Mouse (Mus musculus) CH12.LX (cell line): ENCODE measurements around the gene Arg1. TPM values are rescaled to one million over a fixed set of nuclear protein-coding genes. Genes with fewer than 3 reads are reported as not detected.

Experiments used
- DNase-seq: peaks from one replicate; pipeline ENCODE4 v3.0.0-alpha.2; 2013; ENCODE audit errors: extremely low read depth
- H3K27ac ChIP-seq: 2 replicates; pipeline ENCODE4 v1.5.1; 2012; ENCODE audit warnings: low read depth, mild to moderate bottlenecking, control low read depth, moderate library complexity; ENCODE audit not compliant: insufficient read depth
- H3K27me3 ChIP-seq: replicated peaks from 2 replicates; pipeline ENCODE3; 2012; ENCODE audit warnings: inconsistent platforms
- H3K36me3 ChIP-seq, 2 experiments: replicated peaks in 1 of 2; 2 replicates each; pipeline versions ENCODE3 to v1.6.1; 2012; ENCODE audit warnings: inconsistent platforms in 1 of 2, low read length in 1 of 2, mild to moderate bottlenecking in 1 of 2, mixed read lengths in 1 of 2, moderate library complexity in 1 of 2; ENCODE audit not compliant: control insufficient read depth in 1 of 2, insufficient read depth in 1 of 2
- H3K4me1 ChIP-seq, 2 experiments: 2 replicates each; pipeline ENCODE4 v1.6.1; 2012; ENCODE audit warnings: inconsistent platforms in 1 of 2, moderate library complexity in 1 of 2; ENCODE audit not compliant: insufficient read depth in 2 of 2, control insufficient read depth in 1 of 2
- H3K4me2 ChIP-seq: 2 replicates; pipeline ENCODE4 v1.6.1; 2012; ENCODE audit warnings: low read depth, mild to moderate bottlenecking, control low read depth; ENCODE audit not compliant: poor library complexity, insufficient read depth, severe bottlenecking
- H3K4me3 ChIP-seq, 3 experiments: fragments of 150-350 bp in 1 of 3; sonication (generic) in 1 of 3; replicated peaks in 1 of 3; 2 replicates each; pipeline versions ENCODE3 to v1.5.1; 2011 to 2012; ENCODE audit warnings: low read depth in 2 of 3, low read length in 2 of 3, mild to moderate bottlenecking in 2 of 3, moderate library complexity in 2 of 3, control low read depth in 1 of 3, improper control_type of control experiment in 1 of 3, inconsistent platforms in 1 of 3, mixed read lengths in 1 of 3; ENCODE audit not compliant: poor library complexity in 1 of 3
- H3K79me2 ChIP-seq: replicated peaks from 2 replicates; pipeline ENCODE4 v1.6.1; 2012; ENCODE audit warnings: mild to moderate bottlenecking, moderate library complexity; ENCODE audit not compliant: control insufficient read depth, poor library complexity, insufficient read depth, severe bottlenecking; ENCODE audit errors: extremely low read depth
- H3K9ac ChIP-seq: 2 replicates; pipeline ENCODE4 v1.6.1; 2012; ENCODE audit warnings: low read depth, mild to moderate bottlenecking, control low read depth, moderate library complexity; ENCODE audit not compliant: insufficient read depth
- H3K9me3 ChIP-seq: replicated peaks from 2 replicates; pipeline ENCODE3; 2012; ENCODE audit warnings: low read length, inconsistent platforms, mixed read lengths
- CHD1 ChIP-seq: IDR thresholded peaks from 2 replicates; pipeline ENCODE4 v1.6.1; 2012; ENCODE audit warnings: low read depth, low read length, improper control_type of control experiment, inconsistent platforms
- CTCF ChIP-seq, 2 experiments: IDR thresholded peaks in 1 of 2; conservative IDR thresholded peaks in 1 of 2; 2 replicates each; pipeline ENCODE4 v1.5.1; 2011 to 2012; ENCODE audit warnings: low read depth in 2 of 2, low read length in 2 of 2, improper control_type of control experiment in 1 of 2, inconsistent platforms in 1 of 2, mild to moderate bottlenecking in 1 of 2, moderate library complexity in 1 of 2
- E2F4 ChIP-seq: IDR thresholded peaks from 2 replicates; pipeline ENCODE4 v1.6.1; 2011; ENCODE audit warnings: low read depth, low read length, improper control_type of control experiment; ENCODE audit not compliant: insufficient replicate concordance
- EP300 ChIP-seq: IDR thresholded peaks from 2 replicates; pipeline ENCODE4 v1.6.1; 2011; ENCODE audit warnings: low read length, improper control_type of control experiment
- GABPA ChIP-seq: IDR thresholded peaks from 2 replicates; pipeline ENCODE4 v1.6.1; 2012; ENCODE audit warnings: low read depth, low read length, improper control_type of control experiment, inconsistent platforms; ENCODE audit not compliant: insufficient replicate concordance
- IRF4 ChIP-seq: IDR thresholded peaks from 2 replicates; pipeline ENCODE4 v1.6.1; 2014; ENCODE audit warnings: low read depth, mild to moderate bottlenecking, inconsistent platforms, low read length, improper control_type of control experiment
- JUN ChIP-seq: IDR thresholded peaks from 2 replicates; pipeline ENCODE4 v1.6.1; 2011; ENCODE audit warnings: low read depth, mild to moderate bottlenecking, low read length, improper control_type of control experiment, moderate library complexity; ENCODE audit not compliant: insufficient read depth
- MAFK ChIP-seq: IDR thresholded peaks from 2 replicates; pipeline ENCODE4 v1.6.1; 2011; ENCODE audit warnings: low read length, improper control_type of control experiment; ENCODE audit not compliant: insufficient replicate concordance
- MAX ChIP-seq: IDR thresholded peaks from 2 replicates; pipeline ENCODE4 v1.6.1; 2011; ENCODE audit warnings: low read length, improper control_type of control experiment
- MAZ ChIP-seq: IDR thresholded peaks from 2 replicates; pipeline ENCODE4 v1.6.1; 2012; ENCODE audit warnings: low read depth, mild to moderate bottlenecking, inconsistent platforms, low read length, improper control_type of control experiment, moderate library complexity
- MXI1 ChIP-seq: IDR thresholded peaks from 2 replicates; pipeline ENCODE4 v1.6.1; 2011; ENCODE audit warnings: mild to moderate bottlenecking, low read depth, low read length, improper control_type of control experiment
- MYC ChIP-seq: IDR thresholded peaks from 2 replicates; pipeline ENCODE4 v1.6.1; 2011; ENCODE audit warnings: low read depth, mild to moderate bottlenecking, improper control_type of control experiment, low read length
- NELFE ChIP-seq: IDR thresholded peaks from 2 replicates; pipeline ENCODE4 v1.6.1; 2011; ENCODE audit warnings: low read depth, low read length, improper control_type of control experiment
- NRF1 ChIP-seq: IDR thresholded peaks from 2 replicates; pipeline ENCODE4 v1.6.1; 2014; ENCODE audit warnings: low read depth, mild to moderate bottlenecking, inconsistent platforms, low read length, improper control_type of control experiment, moderate library complexity
- PAX5 ChIP-seq: IDR thresholded peaks from 2 replicates; pipeline ENCODE4 v1.6.1; 2012; ENCODE audit warnings: low read length, inconsistent platforms, mixed read lengths
- POLR2A ChIP-seq: IDR thresholded peaks from 2 replicates; pipeline ENCODE4 v1.6.1; 2011; ENCODE audit warnings: low read depth, mild to moderate bottlenecking, improper control_type of control experiment, low read length
- POLR2AphosphoS2 ChIP-seq: IDR thresholded peaks from 2 replicates; pipeline ENCODE4 v1.6.1; 2011; ENCODE audit warnings: low read depth, low read length, improper control_type of control experiment
- RCOR1 ChIP-seq: conservative IDR thresholded peaks from 2 replicates; pipeline ENCODE4 v1.6.1; 2012; ENCODE audit warnings: low read depth, mild to moderate bottlenecking, inconsistent platforms, low read length, improper control_type of control experiment
- SIN3A ChIP-seq: IDR thresholded peaks from 2 replicates; pipeline ENCODE4 v1.6.1; 2012; ENCODE audit warnings: low read length, improper control_type of control experiment, inconsistent platforms
- SMC3 ChIP-seq: IDR thresholded peaks from 2 replicates; pipeline ENCODE4 v1.6.1; 2011; ENCODE audit warnings: low read depth, low read length, improper control_type of control experiment
- TBP ChIP-seq: conservative IDR thresholded peaks from 2 replicates; pipeline ENCODE4 v1.6.1; 2011; ENCODE audit warnings: low read depth, low read length, improper control_type of control experiment
- TCF12 ChIP-seq: IDR thresholded peaks from 2 replicates; pipeline ENCODE4 v1.6.1; 2014; ENCODE audit warnings: low read depth, mild to moderate bottlenecking, inconsistent platforms, low read length, improper control_type of control experiment
- UBTF ChIP-seq: IDR thresholded peaks from 2 replicates; pipeline ENCODE4 v1.6.1; 2012; ENCODE audit warnings: low read depth, mild to moderate bottlenecking, inconsistent platforms, low read length, improper control_type of control experiment, moderate library complexity
- USF1 ChIP-seq: IDR thresholded peaks from 2 replicates; pipeline ENCODE4 v1.6.1; 2014; ENCODE audit warnings: low read depth, mild to moderate bottlenecking, inconsistent platforms, low read length, improper control_type of control experiment
- USF2 ChIP-seq: conservative IDR thresholded peaks from 2 replicates; pipeline ENCODE4 v1.6.1; 2011; ENCODE audit warnings: low read depth, low read length, improper control_type of control experiment
- ZMIZ1 ChIP-seq: IDR thresholded peaks from 2 replicates; pipeline ENCODE4 v1.6.1; 2012; ENCODE audit warnings: low read depth, mild to moderate bottlenecking, inconsistent platforms, low read length, improper control_type of control experiment
- ZNF384 ChIP-seq: IDR thresholded peaks from 2 replicates; pipeline ENCODE4 v1.6.1; 2012; ENCODE audit warnings: low read depth, low read length, improper control_type of control experiment, inconsistent platforms
- dilution Hi-C: fragments of 300-500 bp; cut with MboI; formaldehyde crosslinking; loops from 2 replicates; pipeline ENCODE4 v1.14.3; 2020; ENCODE audit warnings: low sequenced_read_pairs; ENCODE audit not compliant: extremely low pct_unique_long_range_greater_than_20kb, extremely low pct_ligation_motif_present
- in situ Hi-C: fragments of 300-500 bp; cut with MboI; formaldehyde crosslinking; loops from 3 replicates; pipeline ENCODE4 v1.14.3; 2019; ENCODE audit warnings: low sequenced_read_pairs, low pct_ligation_motif_present, low pct_unique_long_range_greater_than_20kb, mixed read lengths
- polyA plus RNA-seq: library from polyadenylated mRNA; unstranded; fragments of >175 nt; gene quantifications from 2 replicates; pipeline ENCODE4 v1.2.1, GENCODE M21; 2012; ENCODE audit warnings: low read depth; ENCODE audit not compliant: insufficient read length
- total RNA-seq, 2 experiments: library from RNA; depleted of rRNA; stranded (reverse); fragments of 300-350 nt in 1 of 2; fragments of >200 nt in 1 of 2; gene quantifications; 2 replicates each; pipeline ENCODE4 v1.2.3; 2012 to 2014

Arg1 gene
- total and polyA plus RNA-seq, 3 experiments, result 0.20 to 0.55 (median 0.20) TPM

DNA sequence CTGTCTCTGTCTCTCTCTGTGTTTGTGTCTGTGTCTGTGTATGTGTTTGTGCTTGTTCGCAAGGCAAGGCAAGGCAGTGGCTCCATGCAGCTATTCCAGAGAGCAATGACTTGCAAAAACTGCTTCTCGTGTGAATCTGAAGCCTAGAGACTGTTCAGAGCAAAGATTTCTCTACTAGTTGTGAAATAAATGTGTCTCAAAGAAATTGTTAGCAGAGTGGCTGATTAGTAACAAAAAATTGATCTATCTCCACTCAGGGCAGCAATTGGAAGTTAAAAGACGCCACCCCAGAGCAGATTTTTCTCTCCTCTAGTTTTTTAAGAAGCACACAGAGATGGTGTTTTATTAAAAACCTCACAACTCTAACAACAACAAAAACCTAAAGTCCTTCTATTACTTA is 20.6 kb upstream of the Arg1 start:
- H3K79me2 ChIP-seq, result no peaks in the 10 kb centered on the region
- TF ChIP-seq MXI1, result no peak
- TF ChIP-seq ZNF384, result no peak
- TF ChIP-seq RCOR1, result no peak
- TF ChIP-seq NELFE, result no peak
- no peak for TF ChIP-seq EP300
- H3K9ac ChIP-seq, result no peak overlapping the region
- H3K27me3 ChIP-seq, result no peaks in the 10 kb centered on the region
- H3K4me3 ChIP-seq, result no peak overlapping the region
- no peak overlapping the region for H3K4me2 ChIP-seq
- H3K27ac ChIP-seq, result no peak overlapping the region
- no peaks in the 10 kb centered on the region for H3K4me1 ChIP-seq
- DNase-seq, result no peak
- in situ Hi-C loops (no loop called here), dilution Hi-C loops (no loop called here)
- H3K36me3 ChIP-seq, result no peaks in the 10 kb centered on the region
- H3K9me3 ChIP-seq, result no peaks in the 10 kb centered on the region

GRCm38 (mm10) chr10:24930143-24930542 is 2.9 kb upstream of the Arg1 start:
- no peaks in the 10 kb centered on the region for H3K79me2 ChIP-seq
- no peak for TF ChIP-seq POLR2A
- no peak for TF ChIP-seq SMC3
- TF ChIP-seq EP300, result no peak
- TF ChIP-seq MAFK, result no peak
- no peak for TF ChIP-seq JUN
- TF ChIP-seq RCOR1, result no peak
- no peak overlapping the region for H3K27ac ChIP-seq
- no peaks in the 10 kb centered on the region for H3K27me3 ChIP-seq
- no peaks in the 10 kb centered on the region for H3K36me3 ChIP-seq
- H3K4me3 ChIP-seq, result no peak overlapping the region
- no peak for DNase-seq
- dilution Hi-C loops, result no loop called here
- in situ Hi-C loops, result no loop called here
- H3K4me2 ChIP-seq, result no peak overlapping the region
- no peak overlapping the region for H3K9ac ChIP-seq
- H3K9me3 ChIP-seq, result no peaks in the 10 kb centered on the region
- peaks cover 0 to 11% of the 10 kb centered on the region in 2 experiments; a peak in 1 of 4 replicates for H3K4me1 ChIP-seq

DNA sequence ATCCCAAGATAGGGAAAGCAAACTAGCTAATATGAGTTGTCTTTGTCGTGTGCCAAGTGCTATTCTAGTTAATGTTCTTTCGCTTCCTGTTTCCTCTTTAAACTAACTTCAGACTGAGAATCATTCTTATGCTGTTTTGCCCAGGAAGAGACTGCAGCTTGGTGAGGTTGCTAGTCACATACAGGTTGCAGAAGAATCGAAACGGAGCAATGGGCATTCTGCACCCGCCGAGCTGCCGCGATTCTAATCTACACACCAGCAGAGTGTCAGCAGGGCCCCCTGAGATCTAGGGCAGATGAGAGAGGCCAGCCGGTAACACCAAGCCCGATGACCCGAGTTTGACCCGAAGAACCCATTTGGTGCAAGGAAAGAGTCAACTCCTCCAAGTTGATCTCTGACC is 788 bp upstream of the Arg1 start:
- Histone ChIP-seq H3K79me2 (no peaks in the 10 kb centered on the region), H3K9me3 (no peaks in the 10 kb centered on the region), H3K27me3 (no peaks in the 10 kb centered on the region), H3K4me1 (peaks cover 0 to 11% of the 10 kb centered on the region in 2 experiments; a peak in 1 of 4 replicates), H3K4me2 (peak overlapping the region; percentile 25; the same call in 1 of the 2 replicates), H3K4me3 (peak overlapping the region; percentile 3 to 49 (median 26)), H3K9ac (peak overlapping the region; percentile 27; the same call in 1 of the 2 replicates), H3K36me3 (no peaks in the 10 kb centered on the region), H3K27ac (peak overlapping the region; percentile 4; the same call in 1 of the 2 replicates)
- in situ Hi-C loops (no loop called here), dilution Hi-C loops (no loop called here)
- DNase-seq, result peak; percentile 45
- peak; percentile 29; the same call in 1 of the 2 replicates for TF ChIP-seq MYC
- TF ChIP-seq RCOR1, result no peak
- TF ChIP-seq TCF12, result no peak
- TF ChIP-seq E2F4, result no peak
- TF ChIP-seq SIN3A, result no peak
- TF ChIP-seq NRF1, result no peak
- TF ChIP-seq UBTF, result no peak
- no peak for TF ChIP-seq ZNF384
- no peak for TF ChIP-seq MAZ
- no peak for TF ChIP-seq ZMIZ1
- TF ChIP-seq IRF4, result peak; percentile 40
- no peak for TF ChIP-seq CTCF (conservative IDR thresholded peaks at IDR 0.05 in 1 of 2, IDR thresholded peaks at IDR 0.05 in 1 of 2; ENCODE audit: low read depth in 2 of 2, low read length in 2 of 2)
- TF ChIP-seq JUN, result no peak
- TF ChIP-seq USF2, result no peak
- TF ChIP-seq GABPA, result no peak
- no peak for TF ChIP-seq CHD1
- no peak for TF ChIP-seq MXI1
- no peak for TF ChIP-seq MAX
- TF ChIP-seq TBP, result 0 out of 2 replicates have a peak, but pooled peaks have one; percentile 29
- TF ChIP-seq PAX5, result no peak
- TF ChIP-seq USF1, result no peak
- no peak for TF ChIP-seq MAFK
- no peak for TF ChIP-seq POLR2AphosphoS2
